Mouse (Mus musculus) hindbrain, embryonic 14.5 days (tissue): ENCODE measurements around the gene Zeb2. TPM values are rescaled to one million over a fixed set of nuclear protein-coding genes. Genes with fewer than 3 reads are reported as not detected.

ENCODE experiments used
- ATAC-seq: fragments of 200-750 bp; cut with Nextera tagmentation; 2 replicates; pipeline ENCODE4 v1.8.0; 2017; ENCODE audit warnings: moderate number of reproducible peaks, mild to moderate bottlenecking, moderate TSS enrichment, moderate library complexity; ENCODE audit not compliant: low FRiP score
- DNase-seq: peaks from one replicate; pipeline ENCODE4 v3.0.0-alpha.2; 2015; ENCODE audit warnings: low spot score
- H3K27ac ChIP-seq: fragments of 300-500 bp; sonication (generic); 2 replicates; pipeline ENCODE4 v1.5.1; 2014; ENCODE audit warnings: mild to moderate bottlenecking, moderate library complexity
- H3K27me3 ChIP-seq: fragments of 300-500 bp; sonication (generic); 2 replicates; pipeline ENCODE4 v1.6.1; 2014; ENCODE audit warnings: mild to moderate bottlenecking, low read length, mixed read lengths; ENCODE audit not compliant: control insufficient read depth, insufficient read depth
- H3K36me3 ChIP-seq: fragments of 300-500 bp; sonication (generic); replicated peaks from 2 replicates; pipeline ENCODE4 v1.6.1; 2014; ENCODE audit not compliant: control insufficient read depth, insufficient read depth
- H3K4me1 ChIP-seq: fragments of 300-500 bp; sonication (generic); replicated peaks from 2 replicates; pipeline ENCODE4 v1.6.1; 2014; ENCODE audit warnings: antibody characterized with exemption, low read length, mixed read lengths; ENCODE audit not compliant: control insufficient read depth, insufficient read depth
- H3K4me2 ChIP-seq: fragments of 300-500 bp; sonication (generic); replicated peaks from 2 replicates; pipeline ENCODE4 v1.6.1; 2014; ENCODE audit warnings: mild to moderate bottlenecking, moderate library complexity
- H3K4me3 ChIP-seq: fragments of 300-500 bp; sonication (generic); replicated peaks from 2 replicates; pipeline ENCODE4 v1.5.1; 2014; ENCODE audit warnings: mild to moderate bottlenecking, low read length
- H3K9ac ChIP-seq: fragments of 300-500 bp; sonication (generic); 2 replicates; pipeline ENCODE4 v1.6.1; 2014
- H3K9me3 ChIP-seq: fragments of 300-500 bp; sonication (generic); 2 replicates; pipeline ENCODE4 v1.6.1; 2016; ENCODE audit warnings: low read length; ENCODE audit not compliant: control insufficient read depth
- WGBS: fragments of 180-500 bp; shearing (Covaris S2); extraction: QIAGEN DNeasy Blood & Tissue Kit; methylation state at CpG from one replicate; pipeline ENCODE4 v1.1.7; 2014; 5-methylcytosine and 5-hydroxymethylcytosine counted together
- polyA plus RNA-seq: library from polyadenylated mRNA; unstranded; fragments of >200 nt; fragmentation: Nextera tagmentation; extraction: Ambion mirVana; gene quantifications from 2 replicates; pipeline ENCODE4 v1.2.1, GENCODE M21; 2014

The Zeb2 gene
- polyA plus RNA-seq, 1 experiment from 2014 or later = 38.8 TPM

DNA sequence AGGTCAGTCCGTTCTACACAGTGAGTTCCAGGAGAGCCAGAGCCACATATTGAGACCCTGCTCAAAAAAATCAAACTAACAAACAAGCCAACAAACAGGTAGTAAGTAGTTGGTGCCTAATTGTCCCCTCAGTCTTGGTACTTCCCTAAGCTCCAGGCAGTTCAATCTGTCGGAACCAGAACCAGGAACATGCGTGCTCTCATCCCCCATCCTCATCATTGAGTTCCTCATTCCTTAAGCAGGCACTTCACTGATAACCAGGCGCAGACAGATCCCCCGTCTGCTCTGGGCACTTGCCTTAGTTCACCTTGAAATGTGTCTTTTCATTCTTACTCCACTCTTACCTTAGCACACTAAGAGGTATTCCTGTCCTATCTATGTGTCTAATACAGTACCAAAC, 103.9 kb downstream of the Zeb2 start:
- H3K4me3 ChIP-seq = no peak overlapping the region
- DNase-seq (no peak), ATAC-seq (no peak)
- 96% methylated on average over 5 of the region's 5 CpGs for WGBS
- no peaks in the 10 kb centered on the region for H3K4me1 ChIP-seq
- H3K4me2 ChIP-seq = no peak overlapping the region
- no peaks in the 10 kb centered on the region for H3K9me3 ChIP-seq
- 0 out of 2 replicates have a peak, but pooled peaks cover 6% of the 10 kb centered on the region for H3K36me3 ChIP-seq
- no peak overlapping the region for H3K9ac ChIP-seq
- H3K27ac ChIP-seq = no peak overlapping the region
- H3K27me3 ChIP-seq = no peaks in the 10 kb centered on the region

DNA sequence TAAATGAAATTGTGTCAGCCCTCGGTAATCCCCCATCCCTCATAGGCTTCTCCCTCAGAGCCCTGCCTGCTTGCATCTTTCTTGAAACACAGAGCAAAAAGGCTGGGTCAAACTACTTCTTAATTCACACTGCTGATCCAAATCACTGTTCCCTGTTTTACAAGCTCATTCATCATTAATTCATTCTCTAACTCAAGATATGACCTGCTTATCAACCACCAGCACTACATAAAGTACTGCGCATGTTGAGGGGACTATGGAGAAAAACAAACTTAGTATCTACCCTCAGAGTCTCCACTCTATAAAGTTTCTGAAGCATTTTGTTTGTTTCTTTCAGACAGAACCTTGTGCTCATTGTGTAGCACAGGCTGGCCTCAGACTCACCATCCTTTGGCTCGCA, 104.5 kb downstream of the Zeb2 start:
- no peak for ATAC-seq
- 96% methylated on average over 3 of the region's 3 CpGs for WGBS
- H3K9ac ChIP-seq = no peak overlapping the region
- H3K9me3 ChIP-seq = no peaks in the 10 kb centered on the region
- H3K27me3 ChIP-seq = no peaks in the 10 kb centered on the region
- H3K4me3 ChIP-seq = no peak overlapping the region
- no peak overlapping the region for H3K27ac ChIP-seq
- no peak overlapping the region for H3K4me2 ChIP-seq
- DNase-seq = no peak
- no peaks in the 10 kb centered on the region for H3K4me1 ChIP-seq
- H3K36me3 ChIP-seq = 0 out of 2 replicates have a peak, but pooled peaks cover 6% of the 10 kb centered on the region

DNA sequence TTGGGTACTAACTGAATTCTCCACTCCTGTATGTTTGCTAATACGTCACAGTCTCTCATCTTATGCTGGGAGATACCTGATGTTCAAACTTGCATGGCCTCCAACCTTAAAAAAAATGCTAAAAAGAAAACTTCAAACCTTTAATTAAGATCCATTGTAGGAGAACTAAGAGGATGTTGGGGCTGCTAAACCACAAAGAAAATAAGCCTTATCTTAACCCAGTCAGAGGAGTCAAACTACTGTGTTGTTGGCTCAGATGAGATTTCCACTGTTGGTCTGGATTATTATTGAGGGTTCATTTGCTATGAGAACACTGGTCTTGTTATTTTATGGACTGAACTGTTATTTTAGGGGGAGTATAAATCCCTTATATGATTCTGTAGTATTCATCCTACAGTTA, 106.5 kb downstream of the Zeb2 start:
- 92% methylated on average over 1 of the region's 1 CpGs for WGBS
- no peak overlapping the region for H3K4me3 ChIP-seq

DNA sequence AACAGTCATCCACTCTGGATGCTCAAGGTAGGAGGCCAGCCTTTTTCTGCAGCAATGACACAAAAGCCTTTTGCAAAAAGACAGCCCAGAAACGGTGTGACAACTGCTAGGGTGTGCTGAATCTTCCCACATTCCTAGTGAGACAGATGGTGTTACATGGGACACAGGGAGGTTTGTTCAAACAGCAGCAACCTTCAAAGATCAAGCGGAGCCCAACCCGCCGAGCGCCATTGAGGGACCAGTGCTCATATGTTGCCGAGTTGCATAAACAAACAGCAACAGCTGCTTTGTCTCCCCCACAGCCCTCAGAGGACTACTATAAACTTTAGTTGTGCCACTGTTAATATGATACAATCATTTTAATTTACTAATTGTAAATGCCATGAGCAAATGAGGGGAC, 117.3 kb downstream of the Zeb2 start:
- H3K27me3 ChIP-seq = no peaks in the 10 kb centered on the region
- no peaks in the 10 kb centered on the region for H3K4me1 ChIP-seq
- H3K9ac ChIP-seq = no peak overlapping the region
- peaks cover 34% of the 10 kb centered on the region for H3K36me3 ChIP-seq
- WGBS = 35% methylated on average over 6 of the region's 6 CpGs
- no peaks in the 10 kb centered on the region for H3K9me3 ChIP-seq
- ATAC-seq (no peak), DNase-seq (no peak)
- H3K4me3 ChIP-seq = no peak overlapping the region
- peak overlapping the region; percentile 32; the same call in 1 of the 2 replicates for H3K27ac ChIP-seq
- H3K4me2 ChIP-seq = no peak overlapping the region

More for the DNA sequence above, 106.5 kb downstream of the Zeb2 start:
- ATAC-seq = no peak
- Histone ChIP-seq H3K4me2 (no peak overlapping the region), H3K9ac (no peak overlapping the region), H3K27me3 (no peaks in the 10 kb centered on the region), H3K4me1 (no peaks in the 10 kb centered on the region), H3K9me3 (no peaks in the 10 kb centered on the region), H3K27ac (no peak overlapping the region), H3K36me3 (0 out of 2 replicates have a peak, but pooled peaks cover 3% of the 10 kb centered on the region)
- DNase-seq = no peak

DNA sequence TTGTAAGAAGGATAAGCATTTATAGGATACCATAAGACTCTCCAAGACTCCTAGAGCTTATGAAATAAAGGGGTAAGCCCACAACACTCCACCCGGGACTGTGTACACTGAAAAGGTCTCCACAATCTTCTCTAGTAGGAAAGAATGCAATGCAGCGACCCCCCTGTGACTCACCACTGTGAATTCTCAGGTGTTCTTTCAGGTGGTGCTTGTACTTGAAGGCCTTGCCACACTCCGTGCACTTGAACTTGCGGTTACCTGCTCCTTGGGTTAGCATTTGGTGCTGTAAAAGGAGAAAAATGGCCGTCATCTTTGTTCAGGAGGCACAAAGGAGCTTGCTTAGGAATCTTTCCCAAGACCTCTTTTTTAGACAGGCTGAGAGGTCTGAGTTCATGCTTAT, 118.5 kb downstream of the Zeb2 start:
- 97% methylated on average over 5 of the region's 5 CpGs for WGBS

DNA sequence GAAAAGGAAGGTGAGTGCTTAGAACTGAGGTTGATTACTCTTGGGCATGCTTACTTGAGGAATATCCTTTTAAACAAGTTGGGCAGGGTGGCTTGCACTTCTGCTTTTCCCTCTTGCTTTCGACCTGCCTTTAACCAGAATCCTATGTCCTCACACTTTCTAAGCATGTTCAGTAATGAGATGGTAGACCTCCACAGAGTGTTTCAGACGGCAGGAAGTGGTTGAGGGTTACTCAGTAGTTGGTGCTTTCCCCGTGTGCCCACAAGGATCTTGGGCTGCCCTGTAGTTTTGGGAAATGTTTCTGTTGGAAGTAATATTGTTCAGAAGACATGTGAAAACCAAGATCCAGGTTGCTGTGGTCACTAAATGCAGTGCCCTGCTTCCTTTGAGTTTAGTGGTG, 135.5 kb downstream of the Zeb2 start:
- no peak for DNase-seq
- no peaks in the 10 kb centered on the region for H3K36me3 ChIP-seq
- no peaks in the 10 kb centered on the region for H3K9me3 ChIP-seq
- H3K4me1 ChIP-seq = peaks cover 13% of the 10 kb centered on the region
- H3K27me3 ChIP-seq = no peaks in the 10 kb centered on the region
- H3K27ac ChIP-seq = no peak overlapping the region
- no peak overlapping the region for H3K4me3 ChIP-seq
- no peak overlapping the region for H3K9ac ChIP-seq
- no peak overlapping the region for H3K4me2 ChIP-seq
- 86% methylated on average over 3 of the region's 3 CpGs for WGBS
- ATAC-seq = no peak

More for the DNA sequence above, 118.5 kb downstream of the Zeb2 start:
- DNase-seq (no peak), ATAC-seq (no peak)
- peaks cover 41% of the 10 kb centered on the region for H3K36me3 ChIP-seq
- no peak overlapping the region for H3K4me2 ChIP-seq
- no peak overlapping the region for H3K9ac ChIP-seq
- H3K27me3 ChIP-seq = no peaks in the 10 kb centered on the region
- H3K9me3 ChIP-seq = no peaks in the 10 kb centered on the region
- no peaks in the 10 kb centered on the region for H3K4me1 ChIP-seq
- H3K4me3 ChIP-seq = no peak overlapping the region
- no peak overlapping the region for H3K27ac ChIP-seq

DNA sequence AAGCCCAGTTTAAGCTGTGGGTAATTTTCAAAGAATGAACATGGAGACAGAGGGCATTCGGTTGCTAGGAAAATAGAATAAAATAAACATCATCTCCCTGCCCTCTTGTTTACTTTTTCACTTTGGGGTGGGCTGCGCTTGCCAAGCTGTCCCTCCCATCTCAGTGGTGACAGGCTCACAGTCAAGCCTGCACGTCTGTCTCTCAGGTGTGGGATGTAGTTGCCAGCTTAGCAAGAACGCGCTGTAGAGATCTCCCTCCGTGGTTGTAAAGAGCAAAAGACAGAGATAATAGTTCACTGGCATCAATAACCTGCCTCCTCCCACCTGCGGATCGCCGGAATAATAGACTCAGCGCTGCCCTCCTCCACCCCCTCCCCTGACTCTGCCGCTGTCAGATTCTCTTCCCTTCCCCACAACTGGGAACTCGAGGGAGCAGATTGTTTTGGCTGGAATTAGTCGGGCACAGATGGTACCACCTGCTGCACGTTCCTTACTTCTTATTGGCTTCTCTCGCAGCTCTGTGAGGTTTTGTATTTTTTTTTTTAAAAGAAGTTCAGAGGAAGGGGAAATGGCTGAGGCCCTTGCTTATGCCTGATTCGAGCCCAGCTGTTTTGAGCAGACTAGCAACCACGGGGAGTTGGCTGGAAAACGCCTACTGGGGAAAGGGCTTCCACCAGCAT, 138.0 kb downstream of the Zeb2 start:
- H3K27ac ChIP-seq = no peak overlapping the region
- ATAC-seq (peak; percentile 60; the same call in 1 of the 2 replicates), DNase-seq (peak; percentile 45)
- H3K9me3 ChIP-seq = peaks cover under 1% of the 10 kb centered on the region; the same call in 1 of the 2 replicates
- no peaks in the 10 kb centered on the region for H3K27me3 ChIP-seq
- 5% methylated on average over 18 of the region's 18 CpGs for WGBS
- H3K9ac ChIP-seq = peak overlapping the region; percentile 13; the same call in 1 of the 2 replicates
- peak overlapping the region; percentile 62 for H3K4me2 ChIP-seq
- H3K4me1 ChIP-seq = peaks cover 13% of the 10 kb centered on the region
- H3K36me3 ChIP-seq = no peaks in the 10 kb centered on the region
- peak overlapping the region; percentile 20 for H3K4me3 ChIP-seq

DNA sequence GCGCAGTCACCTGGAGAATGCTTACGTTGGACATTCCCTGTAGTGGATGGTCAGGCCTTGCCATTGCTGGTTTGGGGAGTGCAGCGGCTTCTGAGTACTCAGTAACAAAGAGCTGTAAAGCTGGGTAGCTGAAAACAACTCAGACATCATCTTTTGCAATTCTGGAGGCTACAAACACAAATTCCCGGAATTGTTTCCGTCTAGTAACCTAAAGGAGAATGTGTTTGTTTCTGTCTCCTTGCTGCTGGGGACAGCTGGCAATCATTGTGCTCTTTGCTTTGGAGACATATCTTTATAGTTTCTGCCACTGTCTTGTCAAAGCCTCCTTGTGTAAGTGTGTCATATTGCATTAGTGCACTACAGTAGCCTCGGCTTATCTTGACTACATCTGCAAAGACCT, 139.2 kb downstream of the Zeb2 start:
- no peaks in the 10 kb centered on the region for H3K27me3 ChIP-seq
- no peak overlapping the region for H3K9ac ChIP-seq
- H3K4me1 ChIP-seq = peaks cover 13% of the 10 kb centered on the region
- H3K4me2 ChIP-seq = no peak overlapping the region
- H3K36me3 ChIP-seq = no peaks in the 10 kb centered on the region
- WGBS = 81% methylated on average over 6 of the region's 6 CpGs
- no peak for DNase-seq
- H3K4me3 ChIP-seq = no peak overlapping the region
- H3K9me3 ChIP-seq = peaks cover 4% of the 10 kb centered on the region; the same call in 1 of the 2 replicates
- ATAC-seq = no peak
- no peak overlapping the region for H3K27ac ChIP-seq

DNA sequence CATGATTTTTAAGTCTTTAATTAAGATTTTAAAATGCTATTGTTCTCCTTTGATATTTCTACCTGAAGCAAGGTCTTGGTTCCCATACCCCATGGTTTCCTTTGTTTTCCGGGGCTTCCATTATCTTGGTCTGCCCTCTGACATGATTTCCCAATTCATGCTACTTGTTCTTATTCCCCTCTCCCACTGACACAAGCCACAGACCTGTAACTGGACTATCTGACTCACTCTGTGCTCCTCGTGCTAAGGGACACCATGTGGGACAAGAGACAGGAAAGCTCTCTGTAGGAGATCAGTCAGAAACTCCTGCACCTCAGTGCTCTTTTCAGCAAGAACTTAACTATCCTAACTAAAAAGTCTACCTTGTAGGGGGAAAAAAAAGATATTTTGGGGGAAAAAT, 139.6 kb downstream of the Zeb2 start:
- H3K9ac ChIP-seq = no peak overlapping the region
- DNase-seq (no peak), ATAC-seq (no peak)
- H3K4me3 ChIP-seq = no peak overlapping the region
- H3K36me3 ChIP-seq = no peaks in the 10 kb centered on the region
- 62% methylated on average over 2 of the region's 2 CpGs for WGBS
- peaks cover 13% of the 10 kb centered on the region for H3K4me1 ChIP-seq
- H3K27ac ChIP-seq = no peak overlapping the region
- H3K9me3 ChIP-seq = peaks cover 4% of the 10 kb centered on the region; the same call in 1 of the 2 replicates
- H3K4me2 ChIP-seq = no peak overlapping the region
- no peaks in the 10 kb centered on the region for H3K27me3 ChIP-seq
